Mouse (Mus musculus): ENCODE results near the gene Lin7c. TPM values are rescaled to one million over a fixed set of nuclear protein-coding genes. Genes with fewer than 3 reads are reported as not detected.

Gene Lin7c
- polyA plus RNA-seq (2012; rRNA removed) (19.5 and 20.5 TPM in 2 replicates), polyA plus RNA-seq (2014; fragmentation: Nextera tagmentation; extraction: Ambion mirVana) (53.4 and 55.4 TPM in 2 replicates)

DNA sequence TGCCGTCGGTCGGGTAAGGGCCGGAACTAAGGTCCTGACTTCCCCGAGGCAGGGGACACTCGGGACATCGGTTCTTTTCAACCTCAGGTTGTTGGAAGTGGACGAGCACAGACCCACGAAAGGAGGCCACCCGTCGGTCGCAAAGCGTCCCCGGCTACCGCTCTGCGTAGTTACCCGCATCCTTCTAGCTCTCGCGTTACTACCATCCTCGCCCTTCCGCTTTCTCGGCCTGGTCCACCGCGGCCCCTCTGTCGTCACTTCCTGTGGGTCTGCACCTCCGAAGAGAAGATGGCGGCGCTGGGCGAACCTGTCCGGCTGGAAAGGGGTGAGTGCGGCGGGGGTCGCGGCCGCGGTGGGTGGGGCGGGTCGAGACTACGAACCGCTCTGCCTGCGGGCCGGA lies at the start of gene Lin7c:
Gene Lin7c, plus strand, starts transcription at position 257 of the 400 bp plus-strand sequence.
- Histone ChIP-seq H3K4me1 (ENCODE audit: control insufficient read depth, insufficient read depth, low read length) (peaks cover 10% of the 10 kb centered on the region), H3K27ac (replicated peaks; ENCODE audit: low read depth, low read length) (peak within 1 kb of the TSS; percentile 93), H3K4me2 (replicated peaks; ENCODE audit: low read depth, low read length, severe bottlenecking) (peak within 1 kb of the TSS; percentile 72), H3K36me3 (ENCODE audit: control insufficient read depth, insufficient read depth, low read length) (peaks cover 14% of the 10 kb centered on the region), H3K27me3 (ENCODE audit: control insufficient read depth, insufficient read depth, low read length) (no peaks in the 10 kb centered on the region), H3K4me3 (replicated peaks; ENCODE audit: low read length) (peak within 1 kb of the TSS; percentile 93), H3K9me3 (ENCODE audit: control insufficient read depth, low read length) (no peaks in the 10 kb centered on the region), H3K9ac (ENCODE audit: low read depth, low read length, severe bottlenecking) (peak within 1 kb of the TSS; percentile 92)
- peak; percentile 95 for DNase-seq (ENCODE audit: low spot score)
- TF ChIP-seq POLR2A (IDR thresholded peaks at IDR 0.05; ENCODE audit: borderline replicate concordance, extremely low read depth, insufficient read depth, insufficient read length), result peak; percentile 85; the same call in 1 of the 2 replicates
- WGBS, result 1% methylated on average over 34 of the region's 42 CpGs
- ATAC-seq (ENCODE audit: low FRiP score, low read depth), result peak; percentile 100

DNA sequence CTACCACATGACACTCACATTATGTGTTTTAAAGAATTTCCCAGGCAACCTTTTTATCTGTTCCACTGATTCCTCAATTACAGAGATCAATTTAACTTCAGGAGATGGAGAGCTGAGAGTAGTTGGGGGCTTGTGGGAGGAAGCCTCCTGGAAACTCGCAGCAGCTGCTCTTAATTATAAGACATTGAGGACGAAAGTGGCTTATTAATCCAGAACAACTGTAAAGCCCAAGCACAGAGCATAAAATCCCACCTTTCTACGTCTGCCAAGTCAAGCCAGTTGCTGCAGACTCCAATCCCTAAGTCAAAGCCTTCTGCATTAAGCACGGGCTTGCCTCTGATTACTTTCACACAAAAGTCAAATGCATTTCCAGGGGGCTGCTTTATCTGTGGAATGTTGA lies 44.3 kb upstream of the Lin7c start:
- Histone ChIP-seq H3K9me3 (ENCODE audit: control insufficient read depth, low read length) (no peaks in the 10 kb centered on the region), H3K4me1 (ENCODE audit: control insufficient read depth, insufficient read depth, low read length) (0 out of 2 replicates have a peak, but pooled peaks cover 6% of the 10 kb centered on the region), H3K27me3 (ENCODE audit: control insufficient read depth, insufficient read depth, low read length) (no peaks in the 10 kb centered on the region), H3K36me3 (ENCODE audit: control insufficient read depth, insufficient read depth, low read length) (no peaks in the 10 kb centered on the region), H3K27ac (replicated peaks; ENCODE audit: low read depth, low read length) (no peak overlapping the region), H3K4me2 (replicated peaks; ENCODE audit: low read depth, low read length, severe bottlenecking) (no peak overlapping the region), H3K4me3 (replicated peaks; ENCODE audit: low read length) (no peak overlapping the region), H3K9ac (ENCODE audit: low read depth, low read length, severe bottlenecking) (no peak overlapping the region)
- DNase-seq (ENCODE audit: low spot score) (peak; percentile 22), ATAC-seq (ENCODE audit: low FRiP score, low read depth) (no peak)
- 18% methylated on average over 4 of the region's 4 CpGs for WGBS
- no peak for TF ChIP-seq POLR2A (IDR thresholded peaks at IDR 0.05; ENCODE audit: borderline replicate concordance, extremely low read depth, insufficient read depth, insufficient read length)

DNA sequence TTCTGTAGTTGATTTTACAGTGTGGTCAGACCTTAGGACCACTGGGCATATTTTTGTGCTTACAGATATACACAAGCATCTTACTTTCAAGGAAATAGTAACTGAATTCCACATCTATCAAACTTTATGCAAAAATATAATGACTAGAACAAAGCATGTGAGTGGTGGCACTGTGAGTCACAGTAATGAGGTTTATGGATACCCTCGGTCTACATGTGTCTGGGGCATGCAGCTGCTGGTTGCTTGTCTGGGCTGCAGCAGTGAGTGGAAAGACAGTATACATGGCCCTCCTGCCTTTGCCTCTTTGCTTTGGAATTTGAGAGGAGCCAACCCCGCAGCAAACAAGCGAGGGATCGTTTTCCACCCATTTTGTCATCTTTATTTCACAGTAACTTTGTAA lies 42.3 kb upstream of the Lin7c start:
- no peak overlapping the region for H3K4me2 ChIP-seq (replicated peaks; ENCODE audit: low read depth, low read length, severe bottlenecking)
- 0 out of 2 replicates have a peak, but pooled peaks cover 6% of the 10 kb centered on the region for H3K4me1 ChIP-seq (ENCODE audit: control insufficient read depth, insufficient read depth, low read length)
- DNase-seq (ENCODE audit: low spot score) (no peak), ATAC-seq (ENCODE audit: low FRiP score, low read depth) (peak; percentile 81)
- TF ChIP-seq POLR2A (IDR thresholded peaks at IDR 0.05; ENCODE audit: borderline replicate concordance, extremely low read depth, insufficient read depth, insufficient read length), result no peak
- no peak overlapping the region for H3K9ac ChIP-seq (ENCODE audit: low read depth, low read length, severe bottlenecking)
- H3K4me3 ChIP-seq (replicated peaks; ENCODE audit: low read length), result no peak overlapping the region
- H3K9me3 ChIP-seq (ENCODE audit: control insufficient read depth, low read length), result no peaks in the 10 kb centered on the region
- H3K36me3 ChIP-seq (ENCODE audit: control insufficient read depth, insufficient read depth, low read length), result no peaks in the 10 kb centered on the region
- WGBS, result 33% methylated on average over 4 of the region's 4 CpGs
- H3K27ac ChIP-seq (replicated peaks; ENCODE audit: low read depth, low read length), result no peak overlapping the region; the same call in 1 of the 2 replicates
- no peaks in the 10 kb centered on the region for H3K27me3 ChIP-seq (ENCODE audit: control insufficient read depth, insufficient read depth, low read length)

DNA sequence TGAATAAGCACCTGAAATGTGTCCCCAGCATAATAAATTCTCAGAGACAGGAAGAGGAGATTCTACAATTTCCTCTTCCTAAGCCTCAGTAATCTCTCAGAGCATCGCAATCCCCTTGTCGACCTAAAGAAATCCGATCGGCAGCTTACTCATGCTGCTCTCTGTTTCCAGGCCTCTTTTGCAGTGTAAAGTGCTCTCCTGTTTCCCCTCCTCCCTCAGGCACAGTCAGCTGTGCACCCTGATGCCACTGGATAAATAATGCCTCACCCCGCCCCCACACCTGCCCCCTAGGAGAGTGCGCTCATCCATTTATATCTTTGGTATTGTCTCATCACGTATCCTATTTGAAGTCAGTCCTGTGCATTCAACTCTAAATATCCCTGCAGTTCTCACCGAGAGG lies 41.9 kb upstream of the Lin7c start:
- Histone ChIP-seq H3K4me2 (replicated peaks; ENCODE audit: low read depth, low read length, severe bottlenecking) (no peak overlapping the region), H3K4me1 (ENCODE audit: control insufficient read depth, insufficient read depth, low read length) (0 out of 2 replicates have a peak, but pooled peaks cover 6% of the 10 kb centered on the region), H3K9ac (ENCODE audit: low read depth, low read length, severe bottlenecking) (no peak overlapping the region), H3K27me3 (ENCODE audit: control insufficient read depth, insufficient read depth, low read length) (no peaks in the 10 kb centered on the region), H3K36me3 (ENCODE audit: control insufficient read depth, insufficient read depth, low read length) (no peaks in the 10 kb centered on the region), H3K4me3 (replicated peaks; ENCODE audit: low read length) (no peak overlapping the region), H3K27ac (replicated peaks; ENCODE audit: low read depth, low read length) (no peak overlapping the region), H3K9me3 (ENCODE audit: control insufficient read depth, low read length) (no peaks in the 10 kb centered on the region)
- WGBS, result 42% methylated on average over 8 of the region's 8 CpGs
- no peak for TF ChIP-seq POLR2A (IDR thresholded peaks at IDR 0.05; ENCODE audit: borderline replicate concordance, extremely low read depth, insufficient read depth, insufficient read length)
- no peak for DNase-seq (ENCODE audit: low spot score)
- peak; percentile 76 for ATAC-seq (ENCODE audit: low FRiP score, low read depth)

DNA sequence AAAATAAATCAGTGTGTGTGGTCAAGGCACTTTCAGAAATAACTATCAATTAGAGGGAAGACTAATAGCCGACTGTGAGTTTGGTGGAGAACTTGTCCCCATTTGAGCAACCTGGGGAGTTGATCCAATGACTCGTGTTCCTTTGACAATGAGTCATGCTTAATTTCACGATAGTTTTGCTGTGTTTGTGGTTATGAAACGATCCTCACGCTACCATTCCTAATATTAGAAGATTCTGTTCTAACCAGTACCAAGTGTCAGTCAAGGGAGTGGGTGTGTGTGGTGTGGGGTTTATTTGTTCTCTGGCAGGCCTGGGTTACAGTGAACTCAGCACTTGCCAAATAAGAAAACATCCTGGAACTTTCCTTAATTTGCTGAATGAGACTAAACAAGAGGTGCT lies 35.1 kb upstream of the Lin7c start:
- Histone ChIP-seq H3K9ac (ENCODE audit: low read depth, low read length, severe bottlenecking) (no peak overlapping the region), H3K27me3 (ENCODE audit: control insufficient read depth, insufficient read depth, low read length) (no peaks in the 10 kb centered on the region), H3K36me3 (ENCODE audit: control insufficient read depth, insufficient read depth, low read length) (no peaks in the 10 kb centered on the region), H3K4me2 (replicated peaks; ENCODE audit: low read depth, low read length, severe bottlenecking) (no peak overlapping the region), H3K27ac (replicated peaks; ENCODE audit: low read depth, low read length) (no peak overlapping the region), H3K9me3 (ENCODE audit: control insufficient read depth, low read length) (no peaks in the 10 kb centered on the region), H3K4me3 (replicated peaks; ENCODE audit: low read length) (no peak overlapping the region), H3K4me1 (ENCODE audit: control insufficient read depth, insufficient read depth, low read length) (no peaks in the 10 kb centered on the region)
- 80% methylated on average over 5 of the region's 5 CpGs for WGBS
- DNase-seq (ENCODE audit: low spot score), result no peak
- ATAC-seq (ENCODE audit: low FRiP score, low read depth), result no peak
- TF ChIP-seq POLR2A (IDR thresholded peaks at IDR 0.05; ENCODE audit: borderline replicate concordance, extremely low read depth, insufficient read depth, insufficient read length), result no peak
